ENCODE assay signal across 8 mouse cellular contexts in the genomic region with DNA sequence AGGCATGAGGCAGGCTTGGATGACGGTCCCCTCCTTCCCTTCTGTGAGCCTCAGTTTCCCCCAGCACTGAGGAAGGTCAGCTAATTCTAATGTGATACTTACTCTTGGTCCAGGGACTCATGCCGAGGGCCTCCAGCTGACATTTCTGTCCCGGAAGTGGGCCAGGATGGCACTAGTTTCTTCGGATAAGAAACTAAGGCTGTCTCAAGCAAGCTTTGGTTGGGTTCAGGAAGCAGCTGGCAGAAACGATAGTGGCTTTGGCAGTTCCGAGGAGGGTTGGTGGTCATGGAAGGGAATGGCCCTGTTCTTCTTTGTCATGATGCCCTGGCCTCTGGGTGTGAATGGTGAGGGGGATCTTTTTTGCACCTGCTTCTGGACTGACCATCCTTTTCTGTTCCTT. TPM values are rescaled to one million over a fixed set of nuclear protein-coding genes. Genes with fewer than 3 reads are reported as not detected.
DNase-seq lines count a peak whose midpoint lies in the region; ATAC-seq lines count a peak whose summit lies in the region.

No protein-coding gene starts in this region.

- peak overlapping the region; percentile 76 for H3K4me3 ChIP-seq in forebrain, embryonic 12.5 days (replicated peaks)
- peak overlapping the region; percentile 87 for H3K4me3 ChIP-seq in liver, embryonic 12.5 days

- DNase-seq in cerebellum, adult 9-10 months: peak; percentile 28
- no peak for DNase-seq in cerebellum, postnatal 4 days (ENCODE audit: low spot score in 2 of 2)
- DNase-seq in 416B (ENCODE audit: low read depth): peak; percentile 95
- DNase-seq in Muller cell, postnatal 12 days (ENCODE audit: inconsistent ontology term): no peak
- DNase-seq in embryo, embryonic 11 days: no peak
- DNase-seq in kidney, postnatal 10 days: no peak

- H3K27ac ChIP-seq in forebrain, embryonic 12.5 days: no peak overlapping the region
- H3K27ac ChIP-seq in liver, embryonic 12.5 days: peak overlapping the region; percentile 75

- H3K4me2 ChIP-seq in forebrain, embryonic 12.5 days: peak overlapping the region; percentile 87
- peak overlapping the region; percentile 98 for H3K4me2 ChIP-seq in liver, embryonic 12.5 days

- no peaks in the 10 kb centered on the region for H3K9me3 ChIP-seq in forebrain, embryonic 12.5 days
- no peaks in the 10 kb centered on the region for H3K9me3 ChIP-seq in liver, embryonic 12.5 days (replicated peaks)

- peak overlapping the region; percentile 81 for H3K9ac ChIP-seq in forebrain, embryonic 12.5 days
- peak overlapping the region; percentile 86 for H3K9ac ChIP-seq in liver, embryonic 12.5 days

- H3K36me3 ChIP-seq in forebrain, embryonic 12.5 days (replicated peaks): peaks cover 43% of the 10 kb centered on the region
- H3K36me3 ChIP-seq in liver, embryonic 12.5 days: peaks cover 47% of the 10 kb centered on the region

- H3K27me3 ChIP-seq in forebrain, embryonic 12.5 days: 0 out of 2 replicates have a peak, but pooled peaks cover 3% of the 10 kb centered on the region
- H3K27me3 ChIP-seq in liver, embryonic 12.5 days (replicated peaks): peaks cover 7% of the 10 kb centered on the region; the same call in 1 of the 2 replicates

- no peak for ATAC-seq in forebrain, embryonic 12.5 days (ENCODE audit: low FRiP score)
- no peak for ATAC-seq in liver, embryonic 12.5 days

- 68% methylated on average over 6 of the region's 6 CpGs for WGBS in forebrain, embryonic 12.5 days
- WGBS in liver, embryonic 12.5 days (ENCODE audit: insufficient replicate concordance): 13% methylated on average over 6 of the region's 6 CpGs

- peaks cover 23% of the 10 kb centered on the region for H3K4me1 ChIP-seq in forebrain, embryonic 12.5 days
- peaks cover 42% of the 10 kb centered on the region for H3K4me1 ChIP-seq in liver, embryonic 12.5 days

RNA-seq across cellular contexts. Expression of gene Ppif, which starts 1.1 kb away (rescaled TPM):
- polyA plus RNA-seq in forebrain, embryonic 12.5 days (2016; fragmentation: Nextera tagmentation; extraction: Ambion mirVana): 32.4 and 35.6 TPM in 2 replicates
- 46.8 and 48.4 TPM in 2 replicates for polyA plus RNA-seq in liver, embryonic 12.5 days (2016; fragmentation: Nextera tagmentation; extraction: Ambion mirVana)

Comparison
In these comparisons a context has a peak if more than half of its experiments do, and no peak if none do; other contexts are left out.
1. DNase-seq: peak in cerebellum, adult 9-10 months (single experiment) and 416B (single experiment); none in cerebellum, postnatal 4 days (0 of 2), Muller cell, postnatal 12 days (single experiment), embryo, embryonic 11 days (single experiment) and kidney, postnatal 10 days (single experiment).